Mouse (Mus musculus): ENCODE data around the gene Dmrtc1a. TPM values are rescaled to one million over a fixed set of nuclear protein-coding genes. Genes with fewer than 3 reads are reported as not detected.

The Dmrtc1a gene
- polyA plus RNA-seq (2012; rRNA removed), result 0.03 TPM in 1 of 2 replicates, not detected in the other

GRCm38 (mm10) chrX:102908587-102908986 is at the start of gene Dmrtc1a, which contains the start of gene 1700011M02Rik:
Dmrtc1a (minus strand) TSS chrX:102908687.
1700011M02Rik (plus strand) TSS chrX:102908905.

GRCm38 (mm10) chrX:102928072-102928471 is 19.6 kb upstream of the Dmrtc1a start, which contains the start of gene 1700018G05Rik:
1700018G05Rik (plus strand) TSS chrX:102928372.

GRCm38 (mm10) chrX:102867871-102868270 is 40.6 kb downstream of the Dmrtc1a start, which contains the start of gene 1700031F05Rik:
1700031F05Rik (minus strand) TSS chrX:102867971.

GRCm38 (mm10) chrX:102854516-102854915 is 54.0 kb downstream of the Dmrtc1a start, which contains the start of gene Dmrtc1c2:
Dmrtc1c2 (minus strand) TSS chrX:102854616.

Other genes starting within 250 kb of the Dmrtc1a start
- not detected in 2 replicates for gene Gm3880, start 221.7 kb downstream of the Dmrtc1a start, polyA plus RNA-seq (2012; rRNA removed)
- gene Gm9112, start 201.1 kb downstream of the Dmrtc1a start, polyA plus RNA-seq (2012; rRNA removed), result not detected in 2 replicates
- not detected in 2 replicates for gene Dmrtc1b, start 200.8 kb downstream of the Dmrtc1a start, polyA plus RNA-seq (2012; rRNA removed)
- gene Dmrtc1c1, start 105.7 kb downstream of the Dmrtc1a start, polyA plus RNA-seq (2012; rRNA removed), result not detected in 2 replicates
- not detected in 2 replicates for gene Dmrtc1c2, start 54.1 kb downstream of the Dmrtc1a start, polyA plus RNA-seq (2012; rRNA removed)
- gene 1700031F05Rik, start 40.7 kb downstream of the Dmrtc1a start, polyA plus RNA-seq (2012; rRNA removed), result not detected in 2 replicates
- gene 1700011M02Rik, start 218 bp upstream of the Dmrtc1a start, polyA plus RNA-seq (2012; rRNA removed), result not detected in 2 replicates
- not detected in 2 replicates for gene 1700018G05Rik, start 19.7 kb upstream of the Dmrtc1a start, polyA plus RNA-seq (2012; rRNA removed)